Mouse (Mus musculus) neural tube, embryonic 10.5 days (tissue): ENCODE results near the gene Xpo1.
"Not testable (repeated sequence)": the region's sequence is repeated elsewhere in the genome, so short reads cannot be mapped to it uniquely, and the experiment has no call there.

Experiments
- DNase-seq: peaks from one replicate; pipeline ENCODE4 v3.0.0-alpha.2; 2017; ENCODE audit warnings: low spot score; ENCODE audit errors: extremely low spot score

Xpo1 gene

DNA sequence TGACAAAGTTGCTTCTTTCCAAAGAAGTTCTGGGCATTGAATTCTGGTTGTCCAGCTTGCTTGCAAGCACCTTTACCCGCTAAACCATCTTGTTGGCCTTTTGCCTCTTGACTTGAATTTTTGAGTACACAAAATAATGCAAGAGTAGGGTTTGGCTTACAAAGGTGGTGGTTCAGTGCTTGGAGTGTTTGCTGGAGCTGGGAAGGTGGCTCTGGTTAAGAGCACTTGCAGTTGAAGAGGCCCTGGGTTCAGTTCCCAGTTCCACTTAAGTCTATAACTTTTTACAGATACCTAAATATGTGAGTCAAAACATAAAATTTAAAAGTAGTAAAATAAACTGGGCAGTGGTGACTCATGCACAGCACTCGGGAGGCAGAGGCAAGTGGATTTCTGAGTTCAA lies 42.5 kb downstream of the Xpo1 start:
- DNase-seq = no peak

DNA sequence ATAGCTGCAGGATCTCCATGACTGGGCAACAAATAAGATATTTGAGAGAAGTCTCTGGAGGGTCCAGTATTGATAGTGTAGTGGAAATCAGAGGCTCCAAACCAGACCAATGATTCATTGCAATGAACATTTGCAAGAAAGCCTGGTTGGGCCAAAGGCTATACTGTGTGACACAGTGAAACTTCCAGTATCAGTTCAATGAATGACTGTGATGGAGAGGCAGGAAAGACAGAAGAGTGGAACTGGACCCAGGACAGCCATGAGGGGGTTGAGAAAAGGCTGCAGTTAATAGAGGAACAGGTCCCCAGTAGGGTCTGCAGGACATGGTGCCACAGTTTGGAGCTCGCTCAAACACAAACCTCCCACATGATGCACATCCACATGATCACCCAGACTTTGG lies 44.1 kb downstream of the Xpo1 start:
- no peak for DNase-seq

DNA sequence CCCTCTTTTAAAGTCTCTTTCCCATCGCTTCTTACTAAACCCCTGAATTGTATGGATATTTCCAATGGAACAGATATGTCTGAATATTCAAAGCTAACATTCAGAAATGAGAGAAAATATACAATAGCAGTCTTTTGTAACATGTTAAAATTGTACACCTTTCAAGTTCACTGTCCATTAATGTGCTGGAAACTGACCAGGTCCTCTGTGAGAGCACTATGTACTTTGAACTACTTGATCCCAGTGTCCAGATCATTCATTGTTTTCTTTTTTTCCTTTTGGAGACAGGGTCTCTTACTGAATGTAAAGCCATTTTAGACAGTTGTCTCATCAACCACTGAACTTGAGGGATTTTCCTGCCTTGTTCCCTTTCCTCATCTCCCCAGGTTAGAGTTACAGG lies 47.3 kb downstream of the Xpo1 start:
- no peak for DNase-seq

DNA sequence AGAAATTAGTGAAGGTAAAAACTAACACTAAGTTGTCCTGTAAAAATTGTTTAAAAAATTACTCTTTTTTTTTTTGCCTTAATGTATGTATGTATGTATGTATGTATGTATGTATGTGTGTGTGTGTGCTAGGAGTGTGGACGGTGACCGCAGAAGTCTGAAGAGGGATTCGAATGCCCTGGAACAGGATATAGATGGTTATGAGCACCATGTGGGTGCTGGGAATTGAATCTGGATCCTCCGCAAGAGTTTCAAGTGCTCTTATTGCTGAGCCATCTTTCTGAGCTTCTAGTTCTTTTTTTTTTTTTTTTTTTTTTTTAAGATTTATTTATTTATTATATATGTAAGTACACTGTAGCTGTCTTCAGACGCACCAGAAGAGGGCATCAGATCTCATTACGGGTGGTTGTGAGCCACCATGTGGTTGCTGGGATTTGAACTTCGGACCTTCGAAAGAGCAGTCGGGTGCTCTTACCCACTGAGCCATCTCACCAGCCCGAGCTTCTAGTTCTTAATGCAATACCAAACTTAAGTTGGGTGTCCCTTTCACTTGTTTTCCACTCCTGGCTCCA lies 49.3 kb downstream of the Xpo1 start:
- not testable (repeated sequence) for DNase-seq

DNA sequence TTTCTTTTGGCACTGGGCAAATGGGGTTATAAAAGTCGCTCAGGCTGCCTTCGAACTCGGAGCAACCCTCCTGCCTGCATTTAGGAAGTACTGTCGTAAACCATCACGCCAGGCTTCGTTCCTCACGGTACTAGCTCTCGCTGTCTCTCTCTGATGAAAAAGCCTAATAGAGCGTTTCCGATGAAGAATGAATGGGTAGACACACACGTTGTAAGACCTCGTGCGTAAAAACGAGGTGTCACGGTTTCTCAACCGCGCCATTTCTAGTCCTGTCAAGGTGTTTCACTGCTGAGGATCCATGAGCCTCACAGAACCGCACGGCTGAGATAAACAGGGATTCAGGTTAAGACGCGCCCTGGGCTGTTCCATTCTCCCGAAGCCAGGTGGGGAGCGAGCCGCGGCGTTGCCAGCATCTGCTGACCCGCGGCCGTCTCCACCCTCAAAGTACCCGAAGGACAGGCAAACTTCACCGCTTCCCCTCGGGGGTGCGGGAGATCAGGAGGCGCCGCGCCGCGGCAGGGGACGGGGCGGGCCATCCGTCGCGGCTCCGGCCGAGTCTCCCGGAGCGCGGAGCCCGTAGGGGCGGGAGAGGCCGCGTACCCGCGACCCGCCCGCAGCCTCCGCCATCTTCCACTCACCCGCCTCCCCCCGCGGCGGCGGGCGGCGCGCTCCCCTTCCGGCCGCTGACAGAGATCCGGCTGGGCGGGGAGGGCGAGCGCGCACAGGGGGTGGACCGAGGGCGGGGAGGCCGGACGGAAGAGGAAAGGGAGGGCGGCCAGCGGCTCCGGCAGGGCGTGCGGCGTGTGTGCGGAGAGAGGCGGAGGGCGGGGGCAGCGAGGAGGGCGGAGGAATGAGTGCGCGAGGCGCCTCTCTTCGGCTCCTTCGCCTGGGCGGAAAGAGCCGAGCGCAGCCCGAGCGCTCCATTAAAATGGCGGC lies 50.1 kb downstream of the Xpo1 start:
- peak; percentile 93 for DNase-seq

DNA sequence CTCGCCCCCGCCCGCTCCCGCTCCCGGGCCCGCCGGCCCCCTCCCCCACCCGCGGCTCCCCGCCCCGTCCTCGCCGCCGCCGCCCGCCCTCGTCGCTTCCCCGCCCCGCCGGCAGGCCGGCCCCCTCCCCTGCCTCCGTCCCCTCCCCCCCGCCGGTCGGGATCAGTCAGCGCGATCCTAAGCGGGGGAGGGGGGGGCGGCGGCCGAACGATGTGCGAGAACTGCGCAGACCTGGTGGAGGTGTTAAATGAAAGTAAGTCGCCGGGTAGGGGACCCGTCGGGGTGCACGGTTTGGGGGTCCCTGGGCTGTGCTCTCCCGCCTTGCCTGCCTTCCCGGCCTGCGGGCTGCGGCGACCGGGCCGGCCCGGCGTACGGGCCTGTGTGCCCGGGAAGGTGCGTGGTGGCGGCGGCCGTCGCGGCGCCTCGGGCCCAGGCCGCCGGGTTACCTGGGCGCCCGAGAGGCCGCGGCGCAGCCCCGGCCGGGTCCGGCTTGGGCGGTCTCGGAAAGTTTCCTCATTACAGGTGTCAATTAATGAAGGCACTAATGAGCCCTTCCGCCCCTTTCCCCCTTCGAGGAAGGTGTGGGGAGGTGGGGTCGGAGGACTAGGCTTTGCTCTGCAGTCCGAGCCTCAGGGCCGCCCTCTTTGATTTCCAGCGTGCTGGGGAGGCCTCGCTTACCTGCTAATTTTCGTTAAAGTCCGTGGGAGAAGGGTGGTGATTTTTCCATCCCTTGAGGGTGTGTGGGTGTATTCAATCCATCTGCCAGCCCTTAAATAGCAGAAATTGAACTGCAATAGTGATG lies 51.1 kb downstream of the Xpo1 start, which contains the start of gene Usp34:
Gene Usp34 (plus strand): TSS at position 132 of the 802 bp plus-strand sequence.
- DNase-seq = peak; percentile 80

DNA sequence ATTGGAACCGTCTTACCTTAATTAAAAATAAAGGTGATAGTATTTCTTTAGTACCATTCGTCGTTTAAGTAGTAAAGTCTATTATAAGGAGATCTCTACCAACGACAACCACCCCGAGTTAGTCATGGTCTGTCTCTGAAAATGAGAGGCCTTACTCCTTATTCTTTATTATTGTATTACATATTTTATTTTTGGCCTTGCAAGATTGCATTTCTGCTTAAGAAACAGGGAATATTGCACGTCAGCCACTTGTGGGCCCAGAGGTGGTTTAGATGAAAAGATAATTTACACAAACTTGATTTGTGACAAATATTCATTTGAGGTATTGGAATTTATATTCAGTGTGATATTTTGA lies 51.7 kb downstream of the Xpo1 start:
- DNase-seq = no peak

DNA sequence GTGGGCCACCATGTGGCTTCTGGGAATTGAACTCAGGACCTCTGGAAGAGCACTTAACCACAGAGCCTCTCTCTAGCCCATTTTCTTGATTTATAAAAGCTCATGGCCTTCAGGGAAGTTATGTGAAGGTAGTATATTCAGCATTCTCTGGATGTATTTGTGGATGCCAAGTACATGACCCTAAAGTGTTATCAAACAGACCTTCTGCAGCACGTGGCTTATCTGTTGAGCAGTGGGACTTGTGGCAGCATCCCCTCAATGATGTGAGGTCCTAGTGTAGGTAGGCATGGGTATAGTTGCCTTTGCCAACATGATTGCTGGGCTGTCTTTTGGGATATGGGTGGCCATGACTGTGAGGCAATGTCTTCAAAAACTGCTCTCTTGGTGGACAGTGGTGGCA lies 57.7 kb downstream of the Xpo1 start:
- DNase-seq = no peak

DNA sequence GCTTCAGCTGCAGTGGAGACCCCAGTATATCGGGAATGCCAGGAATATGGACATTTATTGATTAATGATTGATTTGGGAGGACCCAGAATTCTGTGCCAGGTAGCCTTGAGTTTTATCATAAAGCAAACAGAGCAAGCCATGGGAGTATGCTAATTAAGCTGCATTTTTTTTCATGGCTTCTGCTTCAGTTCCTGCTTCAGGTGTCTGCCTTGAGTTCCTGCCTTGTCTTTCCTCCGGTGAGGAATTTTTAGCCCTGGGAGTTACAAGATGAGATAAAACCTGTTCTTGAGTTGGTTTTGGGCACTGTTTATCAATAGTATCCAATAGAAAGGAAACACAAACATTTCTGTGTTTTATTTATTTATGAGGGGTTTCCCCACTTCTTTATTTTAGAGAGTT lies 73.6 kb downstream of the Xpo1 start:
- DNase-seq = no peak

DNA sequence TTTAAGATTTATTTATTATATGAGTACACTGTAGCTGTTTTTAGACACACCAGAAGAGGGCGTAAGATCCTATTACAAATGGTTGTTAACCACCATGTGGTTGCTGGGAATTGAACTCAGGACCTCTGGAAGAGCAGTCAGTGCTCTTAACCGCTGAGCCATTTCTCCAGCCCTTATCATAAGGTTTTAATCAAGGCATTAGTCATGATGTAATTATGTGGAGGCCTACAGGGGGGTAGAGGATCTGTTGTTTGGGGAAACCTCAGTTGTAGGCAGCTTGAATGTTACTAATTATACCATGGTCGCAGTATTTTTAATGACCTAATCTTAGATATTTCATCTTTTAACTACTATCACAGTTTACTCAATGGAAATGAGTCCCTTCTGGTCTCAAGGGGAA lies 76.3 kb downstream of the Xpo1 start:
- no peak for DNase-seq

DNA sequence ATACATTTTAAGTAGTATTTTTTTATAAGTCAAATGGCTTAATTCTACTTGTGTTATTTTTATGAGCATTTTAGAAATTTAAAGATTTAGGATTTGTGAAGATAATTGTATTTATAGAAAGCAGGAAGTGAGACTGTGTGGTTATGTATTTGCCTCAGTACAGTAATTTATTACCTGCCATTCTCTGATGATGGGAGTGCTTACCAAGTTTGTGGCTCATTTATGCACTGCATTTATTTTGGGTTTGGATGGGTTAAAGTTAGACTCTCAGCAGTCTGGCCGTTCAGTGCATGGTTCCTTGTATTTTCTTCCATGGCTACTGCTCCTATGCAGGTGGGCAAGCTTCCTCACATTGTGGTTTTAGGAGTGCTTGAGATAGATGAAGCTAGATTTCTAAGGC lies 79.3 kb downstream of the Xpo1 start:
- no peak for DNase-seq
